Mouse (Mus musculus): ENCODE results near the gene Crb2.

Crb2 gene

DNA sequence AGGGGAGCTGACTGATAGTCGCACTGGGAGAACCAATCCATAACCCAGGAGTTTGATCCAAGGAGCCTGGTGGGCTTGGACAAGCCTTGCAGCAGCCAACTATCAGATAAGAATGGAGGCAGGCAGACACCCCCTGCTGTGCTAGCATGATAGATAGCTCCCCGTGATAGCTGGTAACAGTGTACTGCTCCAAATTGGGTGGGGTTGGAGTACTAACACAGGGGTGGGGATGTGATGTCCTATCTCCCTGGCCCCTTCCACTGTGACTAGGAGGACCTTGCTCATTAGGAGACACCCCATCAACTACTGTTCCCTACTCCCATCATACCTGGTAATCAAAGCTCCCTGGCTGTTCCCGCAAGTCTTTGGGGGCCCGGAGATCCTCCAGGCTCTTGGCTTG lies 25.6 kb downstream of the Crb2 start:
- no peak for DNase-seq (ENCODE audit: low spot score)

DNA sequence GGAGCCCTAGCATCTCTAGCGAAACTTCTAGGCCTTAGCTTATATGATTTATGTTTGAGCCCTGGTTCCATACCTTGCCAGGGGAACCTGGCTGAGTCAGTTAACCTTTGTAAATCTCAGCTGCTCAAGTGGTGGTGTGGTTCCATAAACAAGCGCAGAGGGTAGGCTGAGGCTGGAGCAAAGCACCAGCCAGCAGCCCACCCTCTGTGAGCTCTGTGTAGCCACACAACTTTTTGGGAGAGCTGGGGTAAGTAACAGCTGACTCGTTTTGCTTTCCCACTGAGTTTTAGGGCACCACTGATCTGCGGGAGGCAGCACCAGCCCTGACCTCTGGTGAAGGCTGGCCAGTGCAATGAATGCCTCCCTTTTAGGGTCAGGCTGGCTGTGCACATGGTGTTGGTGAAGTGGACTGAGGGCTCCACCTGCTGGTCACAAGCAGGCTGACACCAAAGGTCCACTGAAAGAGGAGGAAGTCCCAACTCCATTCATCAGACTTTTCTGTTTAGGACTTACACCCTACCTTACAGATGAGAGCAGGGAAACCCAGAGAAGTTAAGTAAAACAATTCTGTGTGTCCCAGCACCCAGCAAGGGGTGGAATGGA lies 26.7 kb downstream of the Crb2 start:
- DNase-seq (ENCODE audit: low spot score) = peak; percentile 92

DNA sequence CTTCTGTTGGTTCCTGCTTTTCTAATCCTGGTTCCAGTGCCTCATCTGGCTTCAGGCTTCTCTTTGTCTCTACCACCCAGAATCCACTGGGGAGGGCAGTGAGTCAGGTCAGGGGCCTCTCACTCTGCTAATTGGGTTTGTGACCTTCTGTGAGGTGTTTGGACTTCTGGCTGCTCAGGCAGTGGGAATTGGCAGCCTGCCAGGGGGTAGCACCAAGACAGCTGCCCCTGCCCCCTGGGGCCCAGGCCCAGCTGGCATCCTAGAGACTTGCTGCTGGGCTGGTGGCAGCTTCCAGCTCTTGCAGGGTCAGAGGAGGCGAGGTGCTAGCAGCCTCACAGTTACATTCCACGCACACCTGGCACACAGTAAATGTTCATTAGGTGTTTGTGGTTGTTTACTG lies 35.6 kb downstream of the Crb2 start:
- DNase-seq (ENCODE audit: low spot score) = no peak

DNA sequence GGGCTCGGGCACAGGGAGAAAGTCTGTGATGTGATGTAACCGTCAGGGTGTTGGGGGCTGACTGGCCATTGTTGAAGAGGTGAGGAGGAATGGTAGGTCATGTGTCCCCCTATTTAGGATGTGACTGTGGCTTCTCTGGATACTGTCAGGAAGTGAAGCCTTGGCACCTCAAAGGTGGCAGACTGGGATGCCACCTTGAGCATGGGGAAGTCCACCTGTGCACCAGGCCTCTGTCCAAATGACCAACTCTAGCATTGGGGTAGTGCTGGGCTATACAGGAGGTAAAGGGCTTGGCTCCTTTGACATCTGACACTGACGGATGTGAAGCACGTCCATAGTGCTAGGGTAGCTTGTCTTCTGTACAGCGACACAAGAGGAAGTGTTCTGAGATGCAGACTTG lies 36.4 kb downstream of the Crb2 start:
- no peak for DNase-seq (ENCODE audit: low spot score)

DNA sequence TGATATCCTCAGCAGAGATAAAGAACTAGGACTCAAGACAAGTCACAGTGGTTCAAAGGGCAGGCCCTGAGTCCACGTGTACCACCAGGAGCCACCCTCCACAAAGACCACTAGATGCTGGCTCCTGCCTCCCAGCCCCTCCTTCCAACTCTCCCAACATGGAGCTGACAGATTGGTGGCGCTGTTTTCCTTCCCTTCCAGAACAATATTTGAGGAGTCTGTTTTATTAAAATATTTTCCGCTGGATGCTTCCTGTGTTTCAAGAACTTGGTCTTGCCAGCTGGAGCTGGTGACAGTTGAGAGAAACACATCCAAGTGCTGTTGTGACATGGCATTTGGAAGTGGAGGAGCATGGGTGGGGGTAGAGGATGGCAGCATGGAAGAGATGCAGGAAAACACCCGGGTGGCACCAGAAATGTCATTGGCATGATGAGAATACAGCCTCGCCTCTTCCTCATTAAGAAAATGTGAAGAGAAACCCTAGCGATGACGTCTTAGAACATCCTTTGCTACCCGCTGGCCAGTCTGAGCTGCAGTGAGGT lies 38.8 kb downstream of the Crb2 start:
- DNase-seq (ENCODE audit: low spot score) = no peak

DNA sequence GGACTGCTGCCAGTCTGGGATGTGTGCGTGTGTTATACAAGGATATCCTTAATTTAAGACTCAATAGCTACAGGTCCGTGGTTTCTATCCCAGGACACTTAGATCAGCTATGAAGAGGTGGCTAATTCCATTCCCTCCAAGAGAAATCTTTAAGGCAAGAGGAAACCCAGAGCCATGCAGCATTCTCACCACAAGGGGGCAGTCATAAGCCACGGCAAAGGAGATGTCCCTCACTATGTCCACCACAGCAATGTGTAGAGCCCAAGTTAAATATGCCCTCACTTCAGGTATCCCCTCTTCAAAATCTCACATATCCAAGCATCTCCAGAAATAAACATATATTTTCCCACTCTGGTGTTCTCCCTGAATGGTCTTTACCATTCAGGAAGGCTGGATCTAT lies 39.6 kb downstream of the Crb2 start:
- peak; percentile 90 for DNase-seq (ENCODE audit: low spot score)

DNA sequence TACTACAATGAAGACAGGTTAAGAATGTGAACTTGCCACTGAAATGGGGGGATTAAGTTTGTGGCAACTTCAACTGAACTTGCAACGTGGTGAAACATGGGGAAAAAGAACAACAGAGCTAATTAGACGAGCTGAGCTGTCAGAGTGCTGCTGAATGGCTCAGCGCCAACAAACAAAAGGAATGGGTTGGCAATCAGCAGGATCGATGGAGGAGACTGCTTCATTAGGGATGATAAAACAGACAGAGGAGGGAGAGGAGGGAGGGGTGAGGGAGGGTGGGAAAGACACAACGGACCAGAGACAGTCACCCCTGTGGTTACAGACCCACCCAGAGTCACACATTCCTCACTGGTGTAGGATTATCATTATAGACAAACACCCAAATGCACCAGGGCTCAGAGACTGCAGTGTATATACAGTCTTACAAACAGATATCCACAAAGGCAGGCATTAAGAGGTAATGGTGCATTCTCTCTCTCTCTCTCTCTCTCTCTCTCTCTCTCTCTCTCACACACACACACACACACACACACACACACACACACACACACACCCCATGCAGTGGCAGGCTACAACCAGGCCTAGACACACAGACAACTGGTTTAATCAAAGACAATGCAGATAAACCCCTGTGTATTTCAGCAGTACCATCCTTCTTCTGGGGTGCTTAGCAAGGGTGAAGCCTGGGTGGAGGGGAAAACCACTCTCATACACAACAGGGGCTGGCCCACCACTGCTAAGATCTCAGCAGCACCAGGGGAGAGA lies 42.9 kb downstream of the Crb2 start:
- DNase-seq (ENCODE audit: low spot score) = peak; percentile 33

DNA sequence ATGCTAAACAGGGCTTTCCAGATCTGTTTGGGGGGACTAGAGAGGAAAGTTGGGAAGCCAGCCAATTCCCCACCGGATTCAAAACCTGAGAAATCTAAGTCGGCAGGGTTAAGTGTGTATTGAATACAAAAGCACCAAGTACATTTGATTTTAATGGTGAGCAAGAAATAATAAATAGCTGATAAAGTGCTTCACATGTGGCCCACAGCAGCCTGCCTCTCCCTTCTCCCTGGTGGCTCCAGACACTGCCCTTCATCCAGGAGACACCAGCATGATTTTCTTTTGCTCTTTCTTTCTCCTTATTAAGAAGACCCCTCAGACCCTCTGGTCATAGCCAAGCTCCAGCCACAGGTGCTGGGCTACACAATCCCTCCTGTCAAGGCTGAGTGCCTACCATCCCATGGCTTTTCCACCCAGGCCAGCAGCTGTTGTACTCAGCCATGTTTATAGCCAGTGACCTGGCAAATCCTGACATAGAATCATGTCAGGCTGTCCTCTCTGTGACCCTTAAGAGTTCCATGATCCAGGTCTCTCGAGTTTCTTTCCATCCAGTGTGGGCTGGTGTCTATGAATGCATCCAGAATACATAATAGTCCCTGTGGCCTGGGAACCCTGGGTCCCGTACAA lies 43.6 kb downstream of the Crb2 start:
- DNase-seq (ENCODE audit: low spot score) = no peak

DNA sequence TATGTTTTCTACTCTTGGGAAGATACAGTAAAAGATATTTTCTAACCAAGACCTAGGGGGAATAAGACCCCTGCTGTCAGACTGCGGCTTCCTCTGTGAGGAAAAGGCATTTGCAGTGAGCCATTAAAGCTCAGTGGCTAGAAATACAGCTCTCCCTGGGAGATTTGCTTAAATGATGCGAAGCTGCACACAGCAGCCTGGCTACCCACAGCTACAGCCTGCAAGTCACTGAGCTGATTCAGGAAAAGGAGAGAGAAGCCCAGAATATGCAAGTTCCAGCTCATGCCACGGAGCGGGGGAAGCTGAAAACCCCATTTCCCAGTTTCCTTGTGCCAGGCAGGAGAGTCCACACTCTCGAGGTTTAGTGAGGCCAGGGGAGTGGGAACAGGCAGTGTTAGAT lies 46.1 kb downstream of the Crb2 start:
- DNase-seq (ENCODE audit: low spot score) = no peak

DNA sequence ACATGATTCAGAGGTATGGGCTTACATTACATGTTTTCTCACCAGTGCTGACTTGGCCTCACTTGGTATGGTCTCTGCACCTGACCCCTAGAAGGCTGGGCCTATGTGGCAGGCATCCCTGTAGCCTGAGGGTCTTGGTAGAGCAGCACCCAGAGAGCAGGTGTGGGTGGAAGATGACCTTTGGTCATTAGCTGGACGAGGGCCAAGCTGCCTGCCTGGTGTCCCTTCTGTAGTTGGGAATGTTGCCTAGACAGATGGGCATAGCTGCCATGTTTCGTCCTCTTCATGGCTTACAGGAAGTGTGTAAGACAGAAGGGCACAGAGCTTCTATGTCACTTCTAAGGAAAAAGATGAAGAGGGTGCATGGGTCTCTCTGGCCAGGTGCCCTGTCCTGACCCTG lies 47.8 kb downstream of the Crb2 start:
- no peak for DNase-seq (ENCODE audit: low spot score)

DNA sequence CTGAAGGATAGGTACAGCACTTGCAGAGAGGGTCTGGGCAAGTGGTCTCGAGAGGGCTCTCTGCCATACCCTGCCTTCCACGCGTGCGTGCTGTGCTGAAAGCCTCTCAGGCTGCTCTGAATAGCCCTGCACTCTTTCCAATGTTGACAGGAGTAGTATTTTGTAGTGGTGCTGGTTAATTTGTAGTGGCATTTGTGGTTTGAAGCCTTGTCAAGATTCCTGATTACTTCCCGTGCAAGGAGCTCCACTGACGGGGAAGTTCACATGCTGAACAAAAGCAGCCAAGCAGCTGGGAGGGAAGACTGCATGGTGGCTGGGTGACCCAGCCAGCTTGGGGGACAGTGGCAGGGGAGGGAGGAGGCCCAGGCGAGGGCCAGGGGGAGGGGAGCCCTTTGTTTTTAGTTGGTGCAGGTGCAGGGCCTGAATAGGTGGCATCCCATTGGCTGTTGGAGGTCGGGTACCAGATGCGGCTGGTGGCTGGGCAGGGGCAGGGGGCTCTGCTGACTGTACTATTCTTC lies 53.8 kb downstream of the Crb2 start:
- DNase-seq (ENCODE audit: low spot score) = no peak

DNA sequence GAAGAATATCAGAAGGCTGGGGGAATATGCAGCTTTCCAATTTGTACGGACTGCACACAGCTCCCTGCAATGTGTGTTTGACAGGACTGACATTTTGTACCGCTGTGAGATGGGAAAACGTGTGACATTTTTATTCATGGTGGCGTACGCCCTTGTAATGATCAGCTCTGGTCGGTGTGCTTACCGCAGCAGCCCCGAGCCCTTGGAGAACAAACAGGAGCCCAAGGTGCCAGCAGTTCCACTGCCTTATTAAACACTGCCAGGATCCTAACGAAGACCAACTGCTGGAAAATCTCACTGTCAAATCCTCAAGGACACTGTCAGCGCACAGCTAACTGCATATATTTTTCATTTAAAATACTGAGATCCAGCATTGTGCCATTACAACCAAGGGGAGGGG lies 56.2 kb downstream of the Crb2 start:
- no peak for DNase-seq (ENCODE audit: low spot score)

DNA sequence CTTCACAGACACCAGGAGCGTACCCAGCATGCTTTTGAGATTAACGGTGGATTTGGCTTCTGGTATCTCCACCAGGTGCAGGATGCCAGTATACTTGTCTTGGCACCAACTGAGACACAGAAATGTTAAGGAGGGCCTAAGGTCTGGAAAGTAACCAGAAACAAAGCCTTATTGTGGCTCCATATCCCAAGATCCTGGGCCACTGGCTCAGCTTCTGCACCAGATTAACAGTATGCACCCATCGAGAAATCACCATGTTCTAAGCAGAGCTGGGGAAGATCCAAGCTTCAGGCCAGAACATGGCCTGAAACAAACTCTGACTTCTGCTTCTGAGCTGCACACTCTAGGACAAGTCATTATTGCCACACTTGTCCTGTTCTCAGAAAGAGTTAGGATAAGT lies 60.9 kb downstream of the Crb2 start:
- DNase-seq (ENCODE audit: low spot score) = no peak

DNA sequence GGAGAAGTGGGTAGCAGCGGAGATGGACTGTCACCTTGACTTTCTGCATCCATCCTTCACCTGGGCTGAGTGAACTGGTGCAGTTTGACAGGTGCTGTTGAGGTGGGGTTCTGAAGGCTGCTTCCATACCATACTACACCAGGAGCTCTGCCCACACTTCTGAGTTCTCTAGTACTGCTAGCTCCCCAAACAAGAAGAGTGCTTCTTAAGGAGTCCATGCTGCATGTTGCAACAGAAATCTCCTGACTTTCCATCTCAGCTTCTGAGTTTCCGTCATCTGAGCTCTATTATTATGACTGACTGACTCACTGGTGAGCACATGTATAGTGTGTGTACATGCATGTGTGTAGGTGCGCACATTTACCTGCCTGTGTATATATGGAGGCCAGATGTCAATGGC lies 61.5 kb downstream of the Crb2 start:
- no peak for DNase-seq (ENCODE audit: low spot score)

DNA sequence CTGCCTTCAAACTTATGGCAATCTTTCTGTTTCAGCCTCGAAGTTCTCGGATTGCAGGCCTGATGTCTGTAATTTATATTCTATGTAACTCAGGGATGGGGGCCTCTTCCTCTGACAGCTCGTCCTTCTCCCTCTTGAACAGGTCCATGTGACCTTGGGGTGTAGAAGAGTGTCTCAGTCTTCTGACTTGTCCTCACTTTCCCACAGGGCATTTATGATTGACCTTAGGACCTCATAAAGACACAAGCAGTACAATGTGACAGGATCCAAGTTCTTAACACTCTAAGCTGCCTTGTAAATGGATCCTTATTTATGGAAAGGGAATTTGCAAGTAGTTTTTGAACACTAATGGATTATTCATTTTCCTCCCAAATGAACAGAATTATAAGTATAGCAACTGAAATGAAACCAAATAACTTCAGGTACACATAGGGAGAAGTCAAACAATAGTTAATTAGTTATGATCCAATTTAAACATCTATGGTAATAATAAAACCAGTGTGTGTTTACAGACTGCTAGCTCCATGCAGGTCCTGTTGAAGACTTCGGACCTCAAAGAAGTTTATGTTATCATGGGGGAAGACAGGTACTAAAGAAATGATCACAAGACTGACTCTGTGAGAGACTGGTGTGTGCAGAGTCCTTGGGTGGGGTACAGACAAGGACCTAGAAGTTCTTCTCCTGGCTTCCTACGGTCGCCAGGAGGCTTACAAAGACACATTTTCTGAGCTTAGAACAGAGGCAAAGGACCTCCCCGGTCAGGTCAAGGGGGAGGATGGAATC lies 62.3 kb downstream of the Crb2 start:
- no peak for DNase-seq (ENCODE audit: low spot score)

DNA sequence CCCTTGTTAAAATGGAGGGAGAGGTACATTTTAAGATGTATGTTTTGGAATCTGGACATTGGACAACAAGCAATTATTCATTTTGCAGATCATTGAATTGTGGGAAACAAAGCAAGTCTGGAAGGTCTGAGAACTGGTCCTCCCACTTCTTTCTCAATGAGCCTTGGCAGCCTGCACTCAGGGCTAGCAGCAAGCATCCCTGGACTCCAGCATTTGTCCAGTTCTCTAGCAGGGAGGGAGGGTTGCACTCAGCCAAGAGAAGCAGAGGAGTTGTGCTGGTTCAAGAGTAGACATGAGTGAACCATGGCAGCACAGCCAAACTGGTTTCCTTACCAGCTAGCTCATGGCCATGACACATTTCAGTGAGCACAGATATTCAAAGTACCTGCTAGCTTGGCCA lies 63.9 kb downstream of the Crb2 start:
- no peak for DNase-seq (ENCODE audit: low spot score)

DNA sequence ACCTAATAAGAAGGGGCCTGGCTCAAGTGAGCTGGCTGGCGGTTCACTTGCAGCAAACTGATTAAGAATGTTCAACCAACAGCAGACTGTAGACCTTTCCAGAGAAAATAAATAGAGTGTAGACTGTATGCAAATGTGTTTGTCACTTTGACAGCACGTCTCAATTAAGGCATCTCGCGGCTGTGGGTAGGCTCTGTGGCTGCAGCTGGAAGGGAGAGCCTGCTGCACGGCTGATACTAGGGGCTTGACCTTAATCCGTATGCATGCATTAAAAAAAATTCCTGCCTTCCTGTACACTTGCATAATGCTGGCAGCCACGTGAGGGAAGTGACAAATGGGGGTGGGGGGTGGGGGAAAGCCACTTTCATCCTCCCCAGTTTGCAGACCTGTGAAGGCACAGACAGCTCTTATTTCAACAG lies 66.1 kb downstream of the Crb2 start:
- DNase-seq (ENCODE audit: low spot score) = peak; percentile 63

DNA sequence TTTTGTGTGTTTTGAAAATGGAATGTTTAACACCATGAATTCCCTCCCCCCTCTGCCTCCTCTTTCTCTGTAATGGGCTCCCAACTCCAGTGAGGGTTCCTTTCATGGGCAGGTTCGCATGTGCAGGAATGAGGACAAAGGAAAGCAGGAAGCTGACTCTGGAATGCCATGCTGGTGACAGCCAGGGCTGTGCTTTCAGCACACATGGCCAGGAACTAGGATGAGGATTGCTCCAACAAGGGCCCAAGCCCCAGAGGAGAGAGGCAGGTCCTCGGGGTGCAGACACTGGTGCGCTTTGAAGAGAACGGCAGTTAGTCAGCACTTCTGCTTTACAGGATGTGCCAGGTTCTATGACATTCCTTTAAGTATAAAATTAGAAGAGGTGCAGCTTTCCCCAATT lies 66.7 kb downstream of the Crb2 start:
- DNase-seq (ENCODE audit: low spot score) = peak; percentile 55

Data from embryo, embryonic 10.5 days (tissue).